Mouse (Mus musculus) colon, adult 2 months (tissue): ENCODE measurements around the gene Hmgb1. TPM values are rescaled to one million over a fixed set of nuclear protein-coding genes. Genes with fewer than 3 reads are reported as not detected.

Source experiments
- polyA plus RNA-seq: library from polyadenylated mRNA; depleted of rRNA; stranded (reverse); fragments of >200 nt; gene quantifications from 2 replicates; pipeline ENCODE4 v1.2.3, GENCODE M21; 2012; rRNA removed

Gene Hmgb1
- 20.4 and 36.1 TPM in 2 replicates for polyA plus RNA-seq

GRCm38 (mm10) chr5:149184104-149184843, at the start of gene Hmgb1, which contains the start of gene Uspl1:
Gene Hmgb1 (minus strand): TSS chr5:149184489.
Gene Uspl1 (plus strand): TSS chr5:149184350.

Other genes starting within 250 kb of the Hmgb1 start
- gene Gm42791, start 189.3 kb downstream of the Hmgb1 start, polyA plus RNA-seq, result not detected in 2 replicates
- 4.7 and 6.2 TPM in 2 replicates for gene Uspl1, start 139 bp downstream of the Hmgb1 start, polyA plus RNA-seq
- gene Alox5ap, start 80.3 kb upstream of the Hmgb1 start, polyA plus RNA-seq, result 13.0 and 14.8 TPM in 2 replicates
- gene Medag, start 227.3 kb upstream of the Hmgb1 start, polyA plus RNA-seq, result 4.3 and 7.3 TPM in 2 replicates